Mouse (Mus musculus): ENCODE measurements at regions not wholly inside any gene's neighbourhood (a gene's known extent, or its start where the extent isn't known, plus 50 kb on each side); places are given as distances from the start of the nearest gene placed in this dataset.

DNA sequence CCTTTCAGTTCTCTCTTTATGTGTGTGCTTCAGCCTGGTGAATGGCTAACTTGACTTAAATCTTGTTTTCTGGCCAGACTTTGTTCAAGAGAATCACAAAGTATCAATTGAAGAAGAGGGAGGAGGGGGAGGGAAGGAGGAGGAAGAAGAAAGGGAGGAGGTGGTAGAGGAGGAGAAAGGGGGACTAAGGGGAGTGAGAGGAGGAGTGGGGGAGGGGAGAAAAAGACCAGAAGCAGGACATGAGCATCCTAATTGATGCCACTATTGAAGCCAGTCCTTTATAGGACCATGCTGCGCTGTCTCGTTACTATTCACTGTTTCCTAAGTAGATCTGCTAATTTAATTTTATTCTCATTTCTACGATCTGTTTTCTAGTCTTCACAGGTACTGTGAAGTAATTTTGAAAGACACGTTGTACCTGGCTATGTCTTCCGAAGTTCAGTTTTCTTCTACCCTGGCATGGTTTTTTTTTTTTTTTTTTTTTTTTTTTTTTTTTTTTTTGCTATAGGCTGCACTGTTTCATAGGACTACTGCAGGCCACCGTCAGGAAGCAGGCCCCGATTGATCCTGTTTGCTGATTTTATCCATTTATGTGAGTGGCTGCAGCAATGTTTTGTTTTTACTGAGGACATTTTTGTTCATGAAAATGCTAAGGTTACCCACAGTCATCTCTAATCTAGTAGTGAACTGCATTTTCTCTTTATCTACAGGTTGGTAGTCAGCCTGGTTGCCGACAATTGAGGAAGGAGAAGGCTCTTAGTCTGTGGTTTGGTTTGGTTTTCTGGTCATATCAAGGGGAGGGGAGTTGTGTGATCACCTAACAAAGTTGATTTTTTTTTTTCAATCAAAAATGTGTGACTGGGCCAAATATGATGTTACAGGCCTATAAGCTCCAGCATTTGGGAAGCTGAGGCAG is 184.1 kb upstream of the Meis1 start:
- TF ChIP-seq CTCF (conservative IDR thresholded peaks at IDR 0.05; ENCODE audit: insufficient read depth, insufficient read length, low read depth, low read length) = no peak
- no peak for TF ChIP-seq POLR2A (IDR thresholded peaks at IDR 0.05; ENCODE audit: low read depth, low read length)

Measured in kidney, adult 2 months (tissue).